Mouse (Mus musculus): ENCODE measurements at regions not wholly inside any gene's neighbourhood (a gene's known extent, or its start where the extent isn't known, plus 50 kb on each side); places are given as distances from the start of the nearest gene placed in this dataset.

DNA sequence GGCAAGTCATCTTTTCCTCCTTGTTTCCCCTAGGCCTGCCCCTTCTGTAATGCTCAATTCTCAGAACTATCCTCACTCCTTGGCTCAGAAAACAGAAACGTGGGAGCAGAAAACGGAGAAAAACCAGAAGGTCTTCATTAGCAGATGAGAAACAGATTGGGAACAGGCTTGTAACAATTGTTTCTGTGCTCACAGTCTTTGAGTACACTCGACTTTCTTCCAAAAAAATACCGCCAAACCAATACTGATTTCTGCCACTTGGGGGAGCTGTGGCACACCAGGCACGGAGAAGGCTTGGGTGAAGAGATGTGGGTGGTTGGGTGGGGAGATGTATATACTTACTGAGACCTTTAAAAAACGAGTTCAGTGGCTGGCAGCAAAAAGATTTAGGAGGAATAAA lies 80.8 kb upstream of the 4930583I09Rik start:
- DNase-seq (ENCODE audit: low spot score) = peak; percentile 12

GRCm38 (mm10) chr17:64915708-64916107 lies 79.8 kb upstream of the 4930583I09Rik start:
- DNase-seq (ENCODE audit: low spot score) = no peak

DNA sequence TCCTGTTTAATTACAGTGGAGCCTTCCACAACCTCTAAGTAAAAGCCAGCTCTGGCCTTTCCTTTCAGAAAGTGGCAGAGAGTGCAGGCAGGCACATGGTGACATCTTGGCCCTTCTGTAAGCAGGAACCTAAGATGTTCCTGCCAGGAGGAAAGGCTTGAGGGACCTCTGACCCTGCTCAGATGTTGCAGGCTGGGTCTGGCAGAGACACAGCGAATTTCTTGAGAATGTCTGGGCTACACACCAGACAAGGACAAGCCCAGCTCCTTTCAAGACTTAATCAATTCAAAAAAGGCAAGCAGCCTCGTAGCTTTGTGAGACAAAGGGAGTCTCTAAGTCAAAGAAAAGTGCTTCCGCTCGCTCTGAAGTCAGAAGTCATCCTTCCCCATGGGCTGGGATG lies 79.2 kb upstream of the 4930583I09Rik start:
- peak; percentile 21 for DNase-seq (ENCODE audit: low spot score)

DNA sequence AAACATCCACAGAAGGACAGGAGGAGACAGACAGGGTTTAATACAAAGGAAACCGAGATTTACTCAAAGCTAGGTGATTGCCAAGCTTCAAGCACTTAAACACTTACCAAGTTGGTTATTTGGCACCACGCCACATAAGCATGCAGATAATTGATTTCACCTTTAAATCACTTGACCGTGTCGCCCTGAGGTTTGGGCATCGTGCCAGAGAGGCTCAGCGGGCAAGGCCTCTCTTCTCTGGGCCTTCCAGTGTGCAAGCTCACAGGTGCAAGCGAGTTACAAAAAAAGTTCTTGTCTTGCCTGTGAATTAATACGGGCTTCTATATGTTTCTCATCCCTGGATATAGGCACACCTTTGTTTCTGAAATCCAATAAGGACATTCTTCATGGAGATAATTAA lies 78.4 kb upstream of the 4930583I09Rik start:
- no peak for DNase-seq (ENCODE audit: low spot score)

GRCm38 (mm10) chr17:64908671-64909070 lies 72.8 kb upstream of the 4930583I09Rik start:
- DNase-seq (ENCODE audit: low spot score) = no peak

DNA sequence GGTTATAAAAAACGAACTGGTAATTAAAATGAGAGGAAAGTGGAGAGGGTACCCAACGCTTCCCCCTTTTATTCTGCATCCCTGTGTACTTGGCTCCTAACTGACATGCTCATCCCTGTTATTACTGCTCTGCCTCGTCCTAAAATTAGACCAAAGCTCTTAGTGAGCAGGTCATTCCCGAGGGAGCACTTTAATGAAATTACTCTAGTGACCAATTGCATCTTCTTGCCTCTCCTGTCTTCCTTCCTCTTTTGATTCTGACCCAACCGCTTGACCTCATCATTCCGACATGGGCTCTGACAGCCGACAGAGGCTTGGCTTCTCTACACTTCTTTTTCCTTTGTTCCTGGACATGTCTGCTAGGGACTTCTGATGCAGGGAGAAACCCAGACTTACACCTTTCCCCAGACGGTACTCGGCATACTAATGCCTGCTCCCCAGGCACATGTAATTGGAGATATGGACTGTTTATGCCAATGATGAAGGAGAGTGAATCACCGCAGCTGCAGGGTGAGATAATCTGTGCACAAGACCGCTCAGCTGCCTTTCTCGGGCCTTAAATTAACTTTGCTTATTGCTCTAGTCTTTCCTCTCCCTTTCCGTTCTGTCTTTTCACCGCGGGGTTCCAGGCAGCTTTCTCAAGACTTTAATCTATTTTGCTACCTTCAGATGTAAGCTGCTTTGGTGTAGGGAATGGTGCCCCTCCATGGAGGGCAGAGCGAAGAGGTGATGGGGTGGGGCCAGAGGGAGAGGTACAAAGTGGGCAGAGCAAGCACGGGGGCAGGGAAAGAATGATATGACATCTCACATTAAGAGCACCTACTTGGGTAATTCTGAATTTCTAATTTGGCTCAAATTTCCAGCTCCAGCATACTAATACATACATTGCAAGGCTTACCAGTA lies 66.1 kb upstream of the 4930583I09Rik start:
- no peak for DNase-seq (ENCODE audit: low spot score)

DNA sequence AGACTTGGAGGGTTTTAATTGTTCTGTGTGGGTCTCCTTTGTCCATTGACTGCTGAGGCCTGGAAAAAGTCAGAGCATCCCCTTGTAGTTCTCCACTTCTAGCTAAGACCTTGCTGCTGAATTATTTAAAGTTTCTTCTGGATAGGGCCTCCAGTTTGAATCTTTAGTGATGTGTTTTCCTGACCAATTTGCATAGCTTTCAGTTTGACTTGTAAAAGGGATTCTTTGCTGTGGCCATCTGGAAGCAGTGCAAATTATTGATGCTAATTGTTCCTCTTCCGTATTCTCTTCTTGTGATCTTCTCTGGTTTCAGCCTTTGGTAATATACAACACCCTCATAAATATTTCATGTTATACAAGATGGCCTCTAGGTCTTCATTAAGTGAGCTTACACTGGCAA lies 61.6 kb upstream of the 4930583I09Rik start:
- DNase-seq (ENCODE audit: low spot score) = no peak

DNA sequence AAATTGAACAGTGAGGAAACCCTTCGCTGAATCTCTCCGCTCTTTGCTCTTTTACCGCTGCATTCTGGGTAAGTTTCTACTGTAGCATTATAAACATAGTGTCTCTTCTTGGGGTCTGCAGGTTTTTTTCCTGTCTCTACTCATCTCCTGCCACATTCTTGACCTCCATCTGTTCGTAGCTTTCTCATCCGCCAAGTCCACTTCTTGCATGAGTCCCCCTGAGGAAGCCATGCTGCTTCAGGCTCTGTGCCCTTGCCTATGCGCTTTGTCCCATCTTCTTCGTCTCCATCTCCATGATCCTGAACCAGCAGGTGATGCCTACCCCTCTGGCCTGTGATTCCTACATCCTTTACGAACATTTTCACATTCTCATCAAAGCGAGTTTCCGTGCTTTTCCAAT lies 60.0 kb upstream of the 4930583I09Rik start:
- DNase-seq (ENCODE audit: low spot score) = no peak

DNA sequence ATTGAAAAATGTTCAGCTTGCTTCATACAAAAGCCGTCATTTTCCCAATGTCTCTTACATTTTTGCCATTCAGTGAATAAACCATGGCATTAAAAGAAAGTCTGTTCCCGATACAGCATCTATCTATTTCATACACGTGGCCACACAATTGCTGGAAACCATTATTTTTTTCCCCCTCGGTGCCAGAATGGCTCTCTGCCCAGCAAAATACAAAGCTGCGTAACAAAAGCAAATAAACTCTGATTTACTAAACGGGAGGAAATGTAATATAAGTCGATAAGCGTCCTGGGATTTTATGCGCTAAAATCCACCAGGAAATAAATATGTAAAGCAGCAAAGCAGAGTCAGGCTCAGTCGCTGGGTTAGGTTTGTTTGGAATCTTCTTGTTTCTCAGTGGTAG lies 59.6 kb upstream of the 4930583I09Rik start:
- no peak for DNase-seq (ENCODE audit: low spot score)

DNA sequence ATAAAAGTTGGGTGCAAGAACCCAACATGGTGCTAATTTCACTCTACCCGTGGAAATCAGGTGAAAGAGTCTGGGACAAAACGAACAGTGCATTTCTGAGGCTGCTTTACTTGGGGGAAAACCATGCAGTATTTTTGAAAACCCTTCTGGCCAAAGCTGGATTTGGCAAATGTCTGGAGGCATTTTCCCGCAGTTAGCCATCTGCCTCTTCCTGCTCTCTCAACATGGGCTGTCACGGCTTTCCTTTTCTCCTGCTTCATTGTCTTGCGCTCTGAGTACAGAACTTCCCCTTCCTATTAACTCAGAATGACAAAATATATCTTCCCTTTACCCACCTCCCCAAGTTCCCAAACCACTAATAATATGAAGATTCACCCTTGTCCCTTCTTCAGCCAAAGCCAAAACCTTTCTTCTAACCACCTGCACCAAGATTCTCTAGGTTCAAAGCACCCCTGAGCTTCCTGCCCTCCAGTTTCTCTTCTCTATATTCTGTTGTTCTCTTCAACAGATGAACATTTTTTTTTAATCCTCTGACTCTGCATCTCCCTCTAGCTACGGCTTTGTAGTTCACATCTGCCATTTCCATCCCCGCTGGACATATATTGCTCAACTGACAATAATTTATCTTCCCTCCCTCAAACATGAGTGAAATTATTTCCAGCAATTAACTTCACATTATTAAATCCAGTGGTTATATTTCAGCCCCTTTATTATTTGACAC lies 57.5 kb upstream of the 4930583I09Rik start:
- no peak for DNase-seq (ENCODE audit: low spot score)

Data from heart, adult 8-10 months (tissue).